Mouse (Mus musculus): ENCODE measurements at regions not wholly inside any gene's neighbourhood (a gene's known extent, or its start where the extent isn't known, plus 50 kb on each side); places are given as distances from the start of the nearest gene placed in this dataset.
A peak's percentile ranks its signal among the peaks of the same experiment; 100 is the strongest.

DNA sequence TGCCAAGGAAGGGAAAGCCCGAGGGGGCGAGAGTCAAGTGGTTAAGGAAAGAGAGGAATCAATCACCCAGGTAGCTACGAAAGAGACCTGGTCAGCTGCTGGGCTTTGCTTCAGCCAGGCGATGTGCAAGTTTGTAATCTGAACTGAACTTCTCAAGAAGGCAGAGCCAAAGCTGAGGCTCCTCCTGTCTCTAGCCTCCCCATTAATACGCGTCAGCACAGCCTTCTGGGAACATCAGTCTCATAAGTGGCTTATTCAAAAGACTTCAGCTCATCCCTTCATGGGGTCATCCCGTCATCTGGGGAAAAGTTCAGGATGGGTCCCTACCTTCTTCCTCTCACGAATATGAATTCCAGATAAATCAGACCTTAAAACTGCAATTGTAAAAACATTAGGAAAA, 112.2 kb upstream of the Mgme1 start:
- H3K4me1 ChIP-seq = peaks cover 42% of the 10 kb centered on the region
- no peak overlapping the region for H3K4me3 ChIP-seq
- H3K27ac ChIP-seq = no peak overlapping the region; the same call in 1 of the 2 replicates

DNA sequence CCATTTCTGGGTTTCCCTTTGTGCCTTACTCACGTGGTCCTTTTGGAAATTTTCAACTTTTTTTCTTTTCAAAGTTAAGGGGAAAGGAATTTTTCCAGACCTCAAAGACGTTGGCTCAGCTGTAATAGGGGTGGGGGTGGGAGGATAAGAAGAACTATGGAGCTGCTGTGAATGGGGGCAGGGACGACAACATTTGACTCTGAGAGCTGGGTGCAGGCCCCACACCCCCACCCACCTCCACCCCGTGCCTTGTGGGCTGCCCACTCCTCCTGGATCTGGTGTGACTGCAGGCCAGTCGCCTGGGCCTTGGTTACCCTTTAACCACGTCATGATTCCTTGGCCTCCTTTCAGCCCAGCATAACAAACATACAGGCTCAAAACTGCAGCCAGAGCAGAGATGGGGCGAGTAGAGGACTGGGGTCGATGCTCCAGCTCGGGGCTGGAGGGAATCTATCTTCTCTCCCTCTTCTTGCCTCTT, 110.6 kb upstream of the Mgme1 start:
- Histone ChIP-seq H3K4me1 (peaks cover 51% of the 10 kb centered on the region), H3K36me3 (no peaks in the 10 kb centered on the region), H3K9me3 (replicated peaks) (no peaks in the 10 kb centered on the region), H3K4me3 (no peak overlapping the region), H3K27me3 (ENCODE audit: low read depth, poor library complexity, severe bottlenecking) (peaks cover 30% of the 10 kb centered on the region), H3K27ac (peak overlapping the region; percentile 72)
- 48% methylated on average over 9 of the region's 9 CpGs for WGBS
- no peak for DNase-seq (ENCODE audit: low spot score)

More for the DNA sequence above, 112.2 kb upstream of the Mgme1 start:
- no peak for DNase-seq (ENCODE audit: low spot score)
- Histone ChIP-seq H3K36me3 (no peaks in the 10 kb centered on the region), H3K27me3 (ENCODE audit: low read depth, poor library complexity, severe bottlenecking) (peaks cover 20% of the 10 kb centered on the region), H3K9me3 (replicated peaks) (no peaks in the 10 kb centered on the region)
- WGBS = 50% methylated on average over 8 of the region's 8 CpGs

DNA sequence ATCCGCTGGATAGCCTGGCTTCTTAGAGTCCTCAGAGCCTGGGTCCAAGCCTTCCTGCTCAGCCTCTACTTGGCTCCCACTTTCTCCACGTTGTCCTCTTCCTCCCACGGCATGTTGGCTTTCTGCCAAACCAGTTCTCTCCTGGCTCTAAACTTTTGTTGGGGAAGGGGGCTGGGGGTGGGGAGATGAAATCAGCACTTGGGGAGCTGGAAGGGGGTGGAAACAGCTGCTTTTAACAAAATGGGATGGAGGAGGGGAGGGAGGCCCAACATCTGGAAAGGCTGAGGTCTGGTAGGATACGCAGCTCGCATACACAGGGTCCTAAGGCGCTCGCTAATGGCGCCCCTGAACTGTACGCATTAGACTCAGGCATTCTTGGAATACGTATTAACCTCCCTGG, 110.0 kb upstream of the Mgme1 start:
- peak; percentile 36 for DNase-seq (ENCODE audit: low spot score)
- WGBS = 71% methylated on average over 10 of the region's 10 CpGs
- no peaks in the 10 kb centered on the region for H3K9me3 ChIP-seq (replicated peaks)
- H3K36me3 ChIP-seq = no peaks in the 10 kb centered on the region
- peaks cover 57% of the 10 kb centered on the region for H3K4me1 ChIP-seq
- H3K27me3 ChIP-seq (ENCODE audit: low read depth, poor library complexity, severe bottlenecking) = peaks cover 30% of the 10 kb centered on the region
- peak overlapping the region; percentile 72 for H3K27ac ChIP-seq
- H3K4me3 ChIP-seq = no peak overlapping the region

DNA sequence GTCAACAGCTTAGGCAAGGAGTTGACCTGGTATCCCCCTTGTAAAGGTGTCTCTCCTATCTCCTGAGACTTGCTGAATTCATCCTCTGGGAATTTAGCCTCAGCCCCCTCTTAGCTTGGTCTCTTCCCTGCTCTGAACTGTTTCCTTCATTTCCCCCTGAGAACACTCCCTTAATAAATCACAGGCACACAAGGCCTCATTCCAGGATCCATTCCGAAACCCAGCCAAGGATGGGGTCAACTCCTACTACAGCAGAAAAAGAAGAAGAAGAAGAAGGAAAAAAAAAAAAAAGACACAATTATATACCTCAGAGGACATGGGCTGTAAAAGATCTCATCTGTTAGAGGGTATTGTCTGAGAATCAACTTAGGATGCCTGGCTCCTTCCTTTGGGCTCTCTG, 108.6 kb upstream of the Mgme1 start:
- Histone ChIP-seq H3K4me3 (no peak overlapping the region), H3K27me3 (ENCODE audit: low read depth, poor library complexity, severe bottlenecking) (peaks cover 25% of the 10 kb centered on the region), H3K4me1 (peaks cover 63% of the 10 kb centered on the region), H3K9me3 (replicated peaks) (no peaks in the 10 kb centered on the region), H3K27ac (no peak overlapping the region), H3K36me3 (no peaks in the 10 kb centered on the region)
- DNase-seq (ENCODE audit: low spot score) = no peak
- WGBS = 61% methylated on average over 1 of the region's 1 CpGs

DNA sequence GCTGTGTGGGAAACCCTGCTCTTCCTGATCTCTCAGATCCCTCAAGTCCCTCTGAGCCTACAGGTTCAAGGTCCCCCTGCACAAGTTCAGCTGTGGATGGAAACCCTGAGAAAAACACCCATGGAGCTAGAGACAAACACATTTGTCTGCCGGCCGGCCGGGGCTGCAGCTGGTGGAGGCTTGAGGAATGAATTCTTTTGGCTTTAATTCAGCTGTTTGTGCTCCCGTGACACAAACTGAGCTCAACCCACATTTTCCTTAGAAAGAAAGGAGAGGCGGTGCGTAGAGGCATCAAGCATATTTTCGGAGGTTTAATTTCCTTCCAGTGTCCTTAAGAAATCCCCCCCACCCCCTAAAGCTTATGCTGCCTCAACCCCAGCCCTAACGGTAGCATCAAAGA, 106.4 kb upstream of the Mgme1 start:
- peaks cover 12% of the 10 kb centered on the region for H3K27me3 ChIP-seq (ENCODE audit: low read depth, poor library complexity, severe bottlenecking)
- peaks cover 49% of the 10 kb centered on the region for H3K4me1 ChIP-seq
- no peaks in the 10 kb centered on the region for H3K9me3 ChIP-seq (replicated peaks)
- 0 out of 2 replicates have a peak overlapping the region, but pooled peaks have one; percentile 71 for H3K4me3 ChIP-seq
- peak overlapping the region; percentile 17; the same call in 1 of the 2 replicates for H3K27ac ChIP-seq
- H3K36me3 ChIP-seq = no peaks in the 10 kb centered on the region
- peak; percentile 49 for DNase-seq (ENCODE audit: low spot score)
- 12% methylated on average over 8 of the region's 8 CpGs for WGBS

DNA sequence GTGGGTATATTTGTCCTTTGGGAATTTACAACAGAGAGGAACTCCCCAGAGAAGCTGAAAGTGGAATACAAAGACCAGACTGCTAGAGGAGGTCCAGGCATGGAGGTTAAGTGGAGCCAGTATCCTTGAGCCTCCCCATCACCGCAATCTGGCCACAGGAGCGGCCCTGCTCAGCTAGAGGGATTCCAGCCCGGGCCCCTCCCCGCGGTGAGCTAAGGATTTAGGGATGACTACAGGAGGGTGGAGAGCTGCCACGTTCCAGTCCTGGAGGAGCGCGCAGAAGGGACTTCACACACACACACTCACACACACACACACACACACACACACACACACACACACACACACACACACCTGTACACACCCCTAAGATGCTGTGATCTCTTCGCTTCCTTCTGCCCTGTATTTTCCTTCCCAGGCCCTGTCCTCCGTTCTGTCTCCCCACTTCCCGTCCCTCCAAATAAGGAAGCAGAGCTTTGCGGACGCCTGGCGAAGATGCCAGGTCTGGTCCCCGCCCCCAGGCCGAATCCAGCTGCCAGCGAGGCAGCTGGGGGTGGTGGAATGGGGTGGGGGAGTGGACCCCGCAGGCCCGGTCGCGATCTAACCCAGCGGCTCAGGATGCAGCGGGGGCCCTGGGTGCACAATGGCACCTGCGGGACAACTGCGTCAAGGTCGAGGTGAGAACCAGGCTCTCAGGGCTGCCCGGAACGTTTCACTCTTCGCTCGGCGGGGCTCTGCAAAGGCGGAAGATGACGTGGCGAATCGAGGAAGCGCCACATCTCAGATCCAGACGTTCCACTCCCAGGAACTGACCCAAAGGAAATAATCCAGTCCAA, 105.3 kb upstream of the Mgme1 start:
- H3K9me3 ChIP-seq (replicated peaks) = no peaks in the 10 kb centered on the region
- H3K4me1 ChIP-seq = peaks cover 44% of the 10 kb centered on the region
- peak overlapping the region; percentile 90 for H3K27ac ChIP-seq
- H3K4me3 ChIP-seq = peak overlapping the region; percentile 71
- H3K36me3 ChIP-seq = no peaks in the 10 kb centered on the region
- peak; percentile 76 for DNase-seq (ENCODE audit: low spot score)
- under 1% methylated on average over 37 of the region's 37 CpGs for WGBS
- peaks cover 12% of the 10 kb centered on the region for H3K27me3 ChIP-seq (ENCODE audit: low read depth, poor library complexity, severe bottlenecking)

DNA sequence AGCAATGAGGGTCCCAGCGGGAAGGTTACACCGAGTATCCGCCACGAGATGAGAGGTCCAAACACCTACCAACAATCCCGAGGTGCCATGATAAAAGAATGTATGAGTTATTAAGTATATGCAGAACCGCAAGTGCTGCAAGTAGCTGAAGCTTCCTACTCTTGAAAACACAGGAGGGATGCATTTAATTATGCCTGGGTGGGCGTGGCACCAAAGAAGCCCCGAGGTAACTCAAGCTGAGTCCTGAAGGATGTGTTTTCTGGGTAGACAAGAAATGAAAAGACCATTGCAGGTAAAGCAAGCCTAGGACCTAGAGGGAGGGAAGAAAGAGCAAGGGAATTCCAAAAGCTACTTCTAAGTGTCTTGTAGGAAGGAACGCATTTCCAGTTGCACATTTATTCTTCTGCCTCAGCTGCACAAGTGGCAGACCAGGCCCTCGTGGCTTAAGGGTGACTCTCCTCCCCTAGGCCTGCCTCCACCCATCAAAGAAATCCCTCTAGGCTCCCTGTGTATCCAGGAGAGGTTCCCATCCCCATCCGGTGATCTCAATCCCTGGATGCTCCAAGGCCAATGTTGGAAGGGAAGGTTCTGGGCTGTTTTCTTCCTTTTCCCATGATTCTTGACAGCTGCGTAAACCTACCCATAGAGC, 104.2 kb upstream of the Mgme1 start:
- Histone ChIP-seq H3K4me1 (peaks cover 33% of the 10 kb centered on the region), H3K36me3 (no peaks in the 10 kb centered on the region), H3K9me3 (replicated peaks) (no peaks in the 10 kb centered on the region), H3K27me3 (ENCODE audit: low read depth, poor library complexity, severe bottlenecking) (peaks cover 12% of the 10 kb centered on the region), H3K4me3 (peak overlapping the region; percentile 71), H3K27ac (peak overlapping the region; percentile 90)
- DNase-seq (ENCODE audit: low spot score) = no peak
- WGBS = 31% methylated on average over 12 of the region's 12 CpGs

DNA sequence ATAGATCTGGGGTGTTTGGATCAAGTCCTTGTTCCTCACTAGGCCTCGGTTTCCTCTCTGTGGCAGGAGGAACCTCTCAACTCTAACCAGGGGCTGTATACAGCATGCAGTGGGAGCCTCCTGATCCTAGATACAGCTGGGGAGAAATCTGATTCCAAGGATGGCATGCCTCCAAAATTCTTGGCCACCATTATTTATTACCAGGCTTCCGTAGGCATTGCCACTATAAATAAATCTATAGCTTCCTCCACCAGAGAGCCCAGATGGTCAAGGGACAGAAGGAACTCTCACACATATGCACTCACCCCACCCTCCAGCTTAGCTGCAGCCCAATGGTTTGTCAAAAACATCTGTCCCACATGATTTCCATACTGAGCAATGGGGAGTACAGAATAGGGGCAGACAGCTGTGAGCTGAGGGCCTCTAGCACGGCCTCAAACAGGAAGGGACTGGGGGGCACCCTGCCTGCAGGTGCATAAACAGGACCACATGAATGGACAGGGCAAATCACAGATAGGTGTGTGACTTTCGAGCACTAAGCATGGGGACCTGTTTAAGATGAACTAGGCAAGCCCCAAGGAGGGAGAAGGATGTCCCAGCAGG, 100.8 kb upstream of the Mgme1 start:
- no peaks in the 10 kb centered on the region for H3K27me3 ChIP-seq (ENCODE audit: low read depth, poor library complexity, severe bottlenecking)
- DNase-seq (ENCODE audit: low spot score) = no peak
- no peak overlapping the region for H3K4me3 ChIP-seq
- H3K36me3 ChIP-seq = no peaks in the 10 kb centered on the region
- peaks cover 30% of the 10 kb centered on the region for H3K4me1 ChIP-seq
- H3K9me3 ChIP-seq (replicated peaks) = no peaks in the 10 kb centered on the region
- WGBS = 76% methylated on average over 4 of the region's 4 CpGs
- no peak overlapping the region for H3K27ac ChIP-seq

DNA sequence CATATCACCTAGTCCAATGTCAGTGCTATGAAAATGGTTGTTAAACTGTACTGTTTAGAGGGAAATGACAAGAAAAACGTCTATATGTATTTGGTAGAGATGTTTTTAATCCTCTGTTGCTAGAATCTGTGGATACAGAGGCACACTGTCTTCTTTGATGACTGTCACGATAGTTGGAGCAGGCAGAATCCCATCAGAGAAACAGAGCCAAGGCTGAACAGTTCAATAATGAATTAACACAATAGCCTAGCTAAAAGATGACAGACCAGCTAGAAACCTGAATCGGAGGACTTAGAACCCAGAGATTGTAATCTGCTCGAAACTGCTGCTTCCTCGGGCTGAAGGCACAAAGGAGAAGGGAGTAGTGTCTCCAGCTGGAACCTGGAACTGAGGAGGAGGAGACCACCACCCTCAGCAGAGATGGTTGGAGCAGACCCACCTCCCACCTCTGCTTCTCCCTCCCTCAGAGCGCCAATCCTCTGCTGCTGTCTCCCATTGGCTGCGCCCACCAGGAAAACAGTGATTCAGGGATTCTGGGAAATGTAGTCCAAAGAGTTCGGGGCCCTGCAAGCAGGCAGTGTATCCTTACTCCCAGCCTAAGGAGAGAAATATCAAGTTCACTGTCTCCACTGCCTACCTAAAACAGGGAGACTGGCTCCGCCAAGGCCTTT, 98.2 kb upstream of the Mgme1 start:
- Histone ChIP-seq H3K27ac (peak overlapping the region; percentile 81), H3K36me3 (no peaks in the 10 kb centered on the region), H3K9me3 (replicated peaks) (no peaks in the 10 kb centered on the region), H3K27me3 (ENCODE audit: low read depth, poor library complexity, severe bottlenecking) (no peaks in the 10 kb centered on the region), H3K4me1 (peaks cover 14% of the 10 kb centered on the region), H3K4me3 (peak overlapping the region; percentile 42)
- DNase-seq (ENCODE audit: low spot score) = peak; percentile 65
- WGBS = 24% methylated on average over 9 of the region's 9 CpGs

DNA sequence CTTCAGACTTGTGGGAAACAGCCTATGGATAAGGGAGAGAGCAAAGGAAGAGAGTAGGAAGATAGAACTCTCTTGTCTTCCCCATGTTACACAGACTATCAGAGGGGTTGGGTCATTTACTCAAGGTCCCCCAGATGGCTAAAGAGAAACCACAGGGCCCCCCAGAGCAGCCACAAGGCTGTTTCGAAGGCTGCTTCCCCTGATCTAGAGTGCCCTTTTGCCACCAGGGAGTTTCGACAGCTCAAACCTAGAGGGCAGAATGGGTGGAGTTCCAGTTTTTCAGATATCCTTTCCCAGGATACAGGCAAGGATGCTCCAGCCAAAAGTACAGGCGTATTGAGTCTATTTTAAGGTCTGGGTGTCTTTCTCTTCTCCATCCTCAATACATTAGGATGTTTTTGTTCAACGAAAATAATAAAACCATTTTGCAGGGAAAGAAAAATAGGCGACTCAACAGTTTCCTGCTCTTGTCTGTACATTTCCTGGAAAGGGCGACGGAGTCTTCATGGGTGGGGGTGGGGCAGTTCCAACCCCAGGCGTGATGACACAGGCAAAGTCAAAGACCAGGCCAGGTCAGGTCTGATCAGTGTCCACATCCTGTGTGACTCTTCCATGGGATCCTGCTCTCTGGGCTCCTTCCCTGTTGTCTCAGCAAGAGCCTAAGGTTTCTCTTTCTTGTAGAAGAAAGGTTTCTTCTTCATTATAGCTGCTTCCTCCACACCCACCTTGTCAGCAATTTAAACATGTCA, 96.9 kb upstream of the Mgme1 start:
- Histone ChIP-seq H3K4me3 (no peak overlapping the region), H3K4me1 (peaks cover 17% of the 10 kb centered on the region), H3K36me3 (no peaks in the 10 kb centered on the region), H3K9me3 (replicated peaks) (no peaks in the 10 kb centered on the region), H3K27me3 (ENCODE audit: low read depth, poor library complexity, severe bottlenecking) (no peaks in the 10 kb centered on the region), H3K27ac (no peak overlapping the region)
- DNase-seq (ENCODE audit: low spot score) = no peak
- WGBS = 91% methylated on average over 8 of the region's 8 CpGs

DNA sequence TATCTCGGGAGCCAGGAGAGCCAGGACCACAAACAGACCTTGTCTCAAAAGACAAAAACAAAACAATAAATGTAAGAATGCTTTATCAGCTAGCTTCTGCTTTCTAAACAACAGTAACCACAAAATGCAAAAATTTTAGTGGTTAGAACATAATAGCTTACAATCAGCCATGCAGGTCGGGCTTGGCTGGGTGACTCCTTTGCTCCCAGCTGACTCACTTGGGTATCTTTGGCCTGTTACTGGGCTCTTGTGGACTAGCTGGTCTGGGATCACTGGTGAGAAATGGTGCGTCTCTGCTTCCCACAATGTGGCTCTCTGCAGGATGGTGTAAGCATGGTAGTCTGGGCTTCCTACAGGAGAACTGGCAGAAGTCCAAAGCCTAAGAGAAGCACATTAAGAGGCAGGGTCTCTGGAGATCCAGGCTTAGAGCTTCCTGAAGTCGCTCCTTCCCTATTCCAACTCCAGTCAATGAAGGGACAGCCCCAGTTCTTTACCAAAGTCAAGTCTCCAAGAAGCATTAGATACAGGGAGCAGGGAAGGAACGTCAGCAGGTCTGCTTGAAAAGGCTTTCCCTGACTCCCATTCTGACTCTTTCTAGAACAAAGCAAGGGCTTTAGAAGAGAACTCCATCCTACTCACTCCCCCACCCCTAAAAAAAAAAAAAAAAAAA, 96.0 kb upstream of the Mgme1 start:
- Histone ChIP-seq H3K36me3 (no peaks in the 10 kb centered on the region), H3K27me3 (ENCODE audit: low read depth, poor library complexity, severe bottlenecking) (no peaks in the 10 kb centered on the region), H3K27ac (no peak overlapping the region), H3K4me1 (peaks cover 17% of the 10 kb centered on the region), H3K4me3 (no peak overlapping the region), H3K9me3 (replicated peaks) (no peaks in the 10 kb centered on the region)
- 90% methylated on average over 5 of the region's 5 CpGs for WGBS
- no peak for DNase-seq (ENCODE audit: low spot score)

Measured in limb, embryonic 10.5 days (tissue).